Mouse (Mus musculus): ENCODE measurements at regions not wholly inside any gene's neighbourhood (a gene's known extent, or its start where the extent isn't known, plus 50 kb on each side); places are given as distances from the start of the nearest gene placed in this dataset.

- no peak for DNase-seq (ENCODE audit: low spot score in 2 of 2)
These were observed 152.2 kb downstream of the Mtx2 start for GRCm38 (mm10) chr2:74977828-74978227.

- no peak for DNase-seq (ENCODE audit: low spot score in 2 of 2)
These were observed 156.3 kb downstream of the Mtx2 start for GRCm38 (mm10) chr2:74981856-74982255.

GRCm38 (mm10) chr2:74993802-74994201 is 168.2 kb downstream of the Mtx2 start:
- DNase-seq (ENCODE audit: low spot score in 2 of 2), result no peak

GRCm38 (mm10) chr2:74994998-74995397 is 169.4 kb downstream of the Mtx2 start:
- no peak for DNase-seq (ENCODE audit: low spot score in 2 of 2)

GRCm38 (mm10) chr2:74997736-74998135 is 172.1 kb downstream of the Mtx2 start:
- DNase-seq (ENCODE audit: low spot score in 2 of 2), result no peak

- no peak for DNase-seq (ENCODE audit: low spot score in 2 of 2)
These were observed 174.8 kb downstream of the Mtx2 start for GRCm38 (mm10) chr2:75000368-75000796.

GRCm38 (mm10) chr2:75002562-75002961 is 177.0 kb downstream of the Mtx2 start:
- DNase-seq (ENCODE audit: low spot score in 2 of 2), result no peak

GRCm38 (mm10) chr2:75008116-75008515 is 182.5 kb downstream of the Mtx2 start:
- DNase-seq (ENCODE audit: low spot score in 2 of 2), result no peak

- no peak for DNase-seq (ENCODE audit: low spot score in 2 of 2)
These were observed 185.0 kb downstream of the Mtx2 start for GRCm38 (mm10) chr2:75010647-75011046.

GRCm38 (mm10) chr2:75012046-75012445 is 186.4 kb downstream of the Mtx2 start:
- no peak for DNase-seq (ENCODE audit: low spot score in 2 of 2)

GRCm38 (mm10) chr2:75014994-75015728 is 189.6 kb downstream of the Mtx2 start:
- no peak for DNase-seq (ENCODE audit: low spot score in 2 of 2)

GRCm38 (mm10) chr2:75019459-75019858 is 193.9 kb downstream of the Mtx2 start:
- peak; percentile 72 to 74 for DNase-seq (ENCODE audit: low spot score in 2 of 2)

GRCm38 (mm10) chr2:75021639-75022038 is 196.0 kb downstream of the Mtx2 start:
- DNase-seq (ENCODE audit: low spot score in 2 of 2), result no peak

GRCm38 (mm10) chr2:75028151-75028550 is 202.5 kb downstream of the Mtx2 start:
- DNase-seq (ENCODE audit: low spot score in 2 of 2), result no peak

- no peak for DNase-seq (ENCODE audit: low spot score in 2 of 2)
These were observed 203.6 kb downstream of the Mtx2 start for GRCm38 (mm10) chr2:75029089-75029693.

GRCm38 (mm10) chr2:75034708-75035107 is 209.1 kb downstream of the Mtx2 start:
- no peak for DNase-seq (ENCODE audit: low spot score in 2 of 2)

GRCm38 (mm10) chr2:75039066-75039465 is 213.5 kb downstream of the Mtx2 start:
- no peak for DNase-seq (ENCODE audit: low spot score in 2 of 2)

- no peak for DNase-seq (ENCODE audit: low spot score in 2 of 2)
These were observed 221.3 kb downstream of the Mtx2 start for GRCm38 (mm10) chr2:75046892-75047291.

GRCm38 (mm10) chr2:75048071-75048470 is 222.5 kb downstream of the Mtx2 start:
- DNase-seq (ENCODE audit: low spot score in 2 of 2), result no peak

GRCm38 (mm10) chr2:75054474-75055186 is 229.0 kb downstream of the Mtx2 start:
- DNase-seq (ENCODE audit: low spot score in 2 of 2), result peak; percentile 35 to 47

- DNase-seq (ENCODE audit: low spot score in 2 of 2), result peak; percentile 42 to 73
These were observed 229.6 kb downstream of the Mtx2 start for GRCm38 (mm10) chr2:75055187-75055543.

GRCm38 (mm10) chr2:75061009-75061408 is 235.4 kb downstream of the Mtx2 start:
- DNase-seq (ENCODE audit: low spot score in 2 of 2), result no peak
